ENCODE assay signal across 7 mouse cellular contexts in the genomic region with DNA sequence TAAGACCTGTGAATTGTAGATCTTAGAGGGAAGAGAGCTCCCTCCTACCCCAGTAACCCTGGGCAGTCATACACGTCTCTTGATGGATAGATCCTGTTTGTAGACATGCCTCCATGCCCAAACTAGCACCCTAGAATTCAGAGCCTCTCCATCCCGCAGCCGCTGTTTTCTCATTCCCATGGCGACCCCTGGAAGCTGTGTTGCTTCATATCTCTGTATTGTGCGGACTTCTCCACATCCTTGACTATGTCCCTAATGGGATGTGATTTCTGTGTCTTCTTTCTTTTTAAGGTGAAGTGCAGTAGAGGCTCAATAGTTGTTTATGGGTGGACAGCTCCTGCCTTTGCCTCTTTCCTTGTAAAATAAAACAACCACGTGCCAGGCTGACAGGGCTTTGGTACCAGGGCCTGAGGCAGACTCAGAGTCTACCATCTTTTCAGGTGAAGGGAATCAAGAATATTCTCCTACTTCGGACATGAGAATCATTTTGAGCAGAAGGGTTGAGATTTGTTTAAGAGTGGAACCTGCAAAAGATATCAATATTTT. TPM values are rescaled to one million over a fixed set of nuclear protein-coding genes. Genes with fewer than 3 reads are reported as not detected.
DNase-seq lines count a peak whose midpoint lies in the region; ATAC-seq and TF ChIP-seq lines count a peak whose summit lies in the region.

No protein-coding gene starts in this region.

- H3K4me2 ChIP-seq in intestine, postnatal 0 days (replicated peaks; ENCODE audit: low read depth): peak overlapping the region; percentile 85

- DNase-seq in splenic B cell, adult 2 months (ENCODE audit: low read depth, low spot score): peak; percentile 18
- no peak for DNase-seq in left cerebral cortex, adult 9 months (ENCODE audit: low spot score in 2 of 2)
- no peak for DNase-seq in B cell, adult 2 months

- peaks cover 62% of the 10 kb centered on the region for H3K4me1 ChIP-seq in megakaryocyte, embryonic 14.5 days
- H3K4me1 ChIP-seq in embryonic fibroblast, embryonic 13.5 days (ENCODE audit: control insufficient read depth, insufficient read depth, low read length): peaks cover 9% of the 10 kb centered on the region; the same call in 1 of the 2 replicates
- H3K4me1 ChIP-seq in intestine, postnatal 0 days (replicated peaks; ENCODE audit: control insufficient read depth, insufficient read depth, low read length): no peaks in the 10 kb centered on the region

- no peaks in the 10 kb centered on the region for H3K27me3 ChIP-seq in megakaryocyte, embryonic 14.5 days (replicated peaks)
- no peaks in the 10 kb centered on the region for H3K27me3 ChIP-seq in intestine, postnatal 0 days (replicated peaks; ENCODE audit: control insufficient read depth, insufficient read depth, low read length)
- H3K27me3 ChIP-seq in splenic B cell, adult 2 months (ENCODE audit: control insufficient read depth, insufficient read depth, low read length, poor library complexity, severe bottlenecking): no peaks in the 10 kb centered on the region

- peak overlapping the region; percentile 93 for H3K4me3 ChIP-seq in megakaryocyte, embryonic 14.5 days (replicated peaks)
- H3K4me3 ChIP-seq in embryonic fibroblast, embryonic 13.5 days (ENCODE audit: insufficient read depth, low read length): peak overlapping the region; percentile 7; the same call in 1 of the 2 replicates
- H3K4me3 ChIP-seq in intestine, postnatal 0 days (ENCODE audit: low read depth, low read length): no peak overlapping the region

- no peak for TF ChIP-seq CTCF in embryonic fibroblast, embryonic 13.5 days (IDR thresholded peaks at IDR 0.05; ENCODE audit: borderline replicate concordance, insufficient read depth, low read length)
- TF ChIP-seq CTCF in intestine, postnatal 0 days (IDR thresholded peaks at IDR 0.05; ENCODE audit: low read depth): no peak

- H3K27ac ChIP-seq in embryonic fibroblast, embryonic 13.5 days (ENCODE audit: insufficient read depth, low read length): peak overlapping the region; percentile 99
- H3K27ac ChIP-seq in intestine, postnatal 0 days (ENCODE audit: low read depth, low read length): peak overlapping the region; percentile 94; the same call in 1 of the 2 replicates

- peaks cover 4% of the 10 kb centered on the region; the same call in 1 of the 2 replicates for H3K9me3 ChIP-seq in megakaryocyte, embryonic 14.5 days
- no peaks in the 10 kb centered on the region for H3K9me3 ChIP-seq in intestine, postnatal 0 days (ENCODE audit: control insufficient read depth)

- 70% methylated on average over 7 of the region's 7 CpGs for WGBS in intestine, postnatal 0 days

- no peak for ATAC-seq in megakaryocyte, adult 5-6 weeks (ENCODE audit: poor library complexity, severe bottlenecking)
- no peak for ATAC-seq in intestine, postnatal 0 days

- 0 out of 2 replicates have a peak, but pooled peaks have one; percentile 0 for TF ChIP-seq POLR2A in embryonic fibroblast, embryonic 13.5 days (IDR thresholded peaks at IDR 0.05; ENCODE audit: low read depth, low read length)

- no peaks in the 10 kb centered on the region for H3K36me3 ChIP-seq in megakaryocyte, embryonic 14.5 days (replicated peaks; ENCODE audit: low read length)
- H3K36me3 ChIP-seq in intestine, postnatal 0 days (ENCODE audit: control insufficient read depth, insufficient read depth): no peaks in the 10 kb centered on the region
- no peaks in the 10 kb centered on the region for H3K36me3 ChIP-seq in splenic B cell, adult 2 months (ENCODE audit: control insufficient read depth, insufficient read depth, low read length, poor library complexity, severe bottlenecking)

- 0 out of 2 replicates have a peak overlapping the region, but pooled peaks have one; percentile 72 for H3K9ac ChIP-seq in intestine, postnatal 0 days (ENCODE audit: low read depth, low read length)

RNA-seq across cellular contexts. Expression of gene Hist2h4, which starts 1.4 kb away (rescaled TPM):
- polyA plus RNA-seq in megakaryocyte, embryonic 14.5 days (2012; ENCODE audit: insufficient read depth, low replicate concordance): 5.6 and 6.1 TPM in 2 replicates
- 187 and 212 TPM in 2 replicates for total RNA-seq in megakaryocyte, adult 5-6 weeks (2015)
- 175 TPM in 2 replicates for total RNA-seq in megakaryocyte, adult 5-6 weeks (2017)
- polyA plus RNA-seq in embryonic fibroblast, embryonic 13.5 days (2011; ENCODE audit: insufficient read length, low read depth, missing spikeins): 2.5 and 3.7 TPM in 2 replicates
- polyA plus RNA-seq in intestine, postnatal 0 days (2015; fragmentation: Nextera tagmentation; extraction: Ambion mirVana): 2.1 and 4.7 TPM in 2 replicates

RNA-seq across cellular contexts. Expression of gene Hist2h3b, which starts 4.0 kb away (rescaled TPM):
- 84.7 and 122 TPM in 2 replicates for polyA plus RNA-seq in megakaryocyte, embryonic 14.5 days (2012; ENCODE audit: insufficient read depth, low replicate concordance)
- total RNA-seq in megakaryocyte, adult 5-6 weeks (2015): 1,096 and 1,674 TPM in 2 replicates
- 491 and 548 TPM in 2 replicates for total RNA-seq in megakaryocyte, adult 5-6 weeks (2017)
- polyA plus RNA-seq in embryonic fibroblast, embryonic 13.5 days (2011; ENCODE audit: insufficient read length, low read depth, missing spikeins): 2.6 and 7.5 TPM in 2 replicates
- 13.3 and 19.9 TPM in 2 replicates for polyA plus RNA-seq in intestine, postnatal 0 days (2015; fragmentation: Nextera tagmentation; extraction: Ambion mirVana)

RNA-seq across cellular contexts. Expression of gene Hist2h2bb, which starts 5.1 kb away (rescaled TPM):
- 1.0 TPM in 1 of 2 replicates, not detected in the other for polyA plus RNA-seq in megakaryocyte, embryonic 14.5 days (2012; ENCODE audit: insufficient read depth, low replicate concordance)
- 1,241 and 1,605 TPM in 2 replicates for total RNA-seq in megakaryocyte, adult 5-6 weeks (2015)
- total RNA-seq in megakaryocyte, adult 5-6 weeks (2017): 11,779 and 12,958 TPM in 2 replicates
- 11.0 and 16.1 TPM in 2 replicates for polyA plus RNA-seq in embryonic fibroblast, embryonic 13.5 days (2011; ENCODE audit: insufficient read length, low read depth, missing spikeins)
- 2.3 and 3.9 TPM in 2 replicates for polyA plus RNA-seq in intestine, postnatal 0 days (2015; fragmentation: Nextera tagmentation; extraction: Ambion mirVana)

RNA-seq across cellular contexts. Expression of gene Hist2h3c1, which starts 18.0 kb away (rescaled TPM):
- polyA plus RNA-seq in megakaryocyte, embryonic 14.5 days (2012; ENCODE audit: insufficient read depth, low replicate concordance): not detected in 2 replicates
- 17.8 and 20.2 TPM in 2 replicates for total RNA-seq in megakaryocyte, adult 5-6 weeks (2015)
- 2.8 TPM in 1 of 2 replicates, not detected in the other for total RNA-seq in megakaryocyte, adult 5-6 weeks (2017)
- not detected in 2 replicates for polyA plus RNA-seq in embryonic fibroblast, embryonic 13.5 days (2011; ENCODE audit: insufficient read length, low read depth, missing spikeins)
- 0.42 and 1.1 TPM in 2 replicates for polyA plus RNA-seq in intestine, postnatal 0 days (2015; fragmentation: Nextera tagmentation; extraction: Ambion mirVana)

RNA-seq across cellular contexts. Expression of gene Hist2h2aa1, which starts 19.2 kb away (rescaled TPM):
- 57.2 and 67.0 TPM in 2 replicates for polyA plus RNA-seq in megakaryocyte, embryonic 14.5 days (2012; ENCODE audit: insufficient read depth, low replicate concordance)
- total RNA-seq in megakaryocyte, adult 5-6 weeks (2015): not detected in 2 replicates
- 12,468 and 14,692 TPM in 2 replicates for total RNA-seq in megakaryocyte, adult 5-6 weeks (2017)
- polyA plus RNA-seq in embryonic fibroblast, embryonic 13.5 days (2011; ENCODE audit: insufficient read length, low read depth, missing spikeins): 9.2 and 11.1 TPM in 2 replicates
- polyA plus RNA-seq in intestine, postnatal 0 days (2015; fragmentation: Nextera tagmentation; extraction: Ambion mirVana): 30.6 and 55.7 TPM in 2 replicates
